Mouse (Mus musculus) MEL-GATA-1-ER (cell line): Measurements from ENCODE around the gene Rimklb.
"Not testable (repeated sequence)": the region's sequence is repeated elsewhere in the genome, so short reads cannot be mapped to it uniquely, and the experiment has no call there.

Experiments
- DNase-seq: peaks from one replicate; pipeline ENCODE4 v3.0.0-alpha.2; 2012; ENCODE audit warnings: low read depth; ENCODE audit errors: extremely low read depth

Rimklb gene

GRCm38 (mm10) chr6:122498661-122499060, at the start of gene Rimklb:
Gene Rimklb (minus strand): TSS chr6:122498761.
- no peak for DNase-seq

- no peak for DNase-seq
Observed at GRCm38 (mm10) chr6:122545948-122546347, 47.4 kb upstream of the Rimklb start.

- no peak for DNase-seq
Observed at GRCm38 (mm10) chr6:122545289-122545882, 46.8 kb upstream of the Rimklb start.

GRCm38 (mm10) chr6:122544672-122545071, 46.1 kb upstream of the Rimklb start:
- DNase-seq = no peak

GRCm38 (mm10) chr6:122543574-122543973, 45.0 kb upstream of the Rimklb start:
- no peak for DNase-seq

GRCm38 (mm10) chr6:122542459-122542858, 43.9 kb upstream of the Rimklb start:
- not testable (repeated sequence) for DNase-seq

- no peak for DNase-seq
Observed at GRCm38 (mm10) chr6:122539564-122539963, 41.0 kb upstream of the Rimklb start.

- no peak for DNase-seq
Observed at GRCm38 (mm10) chr6:122534032-122534431, 35.5 kb upstream of the Rimklb start.

- no peak for DNase-seq
Observed at GRCm38 (mm10) chr6:122532883-122533302, 34.3 kb upstream of the Rimklb start.

GRCm38 (mm10) chr6:122531466-122532174, 33.1 kb upstream of the Rimklb start:
- DNase-seq = no peak

- no peak for DNase-seq
Observed at GRCm38 (mm10) chr6:122528136-122528535, 29.6 kb upstream of the Rimklb start.

GRCm38 (mm10) chr6:122527596-122527995, 29.0 kb upstream of the Rimklb start:
- DNase-seq = no peak

- DNase-seq = no peak
Observed at GRCm38 (mm10) chr6:122523289-122523688, 24.7 kb upstream of the Rimklb start.

GRCm38 (mm10) chr6:122522595-122522994, 24.0 kb upstream of the Rimklb start:
- DNase-seq = peak; percentile 9

GRCm38 (mm10) chr6:122519384-122519783, 20.8 kb upstream of the Rimklb start:
- peak; percentile 11 for DNase-seq

GRCm38 (mm10) chr6:122517668-122518067, 19.1 kb upstream of the Rimklb start:
- DNase-seq = no peak

GRCm38 (mm10) chr6:122515762-122516161, 17.2 kb upstream of the Rimklb start:
- DNase-seq = not testable (repeated sequence)

- DNase-seq = no peak
Observed at GRCm38 (mm10) chr6:122514312-122514711, 15.8 kb upstream of the Rimklb start.

- DNase-seq = no peak
Observed at GRCm38 (mm10) chr6:122512914-122513878, 14.6 kb upstream of the Rimklb start.

- DNase-seq = no peak
Observed at GRCm38 (mm10) chr6:122508494-122508893, 9.9 kb upstream of the Rimklb start.

- DNase-seq = no peak
Observed at GRCm38 (mm10) chr6:122505545-122505944, 7.0 kb upstream of the Rimklb start, which contains the start of gene Mfap5. Gene Mfap5 (plus strand): TSS chr6:122505845.

- DNase-seq = no peak
Observed at GRCm38 (mm10) chr6:122505041-122505440, 6.5 kb upstream of the Rimklb start.
